Comparison of ENCODE assay signal across 12 mouse cellular contexts in the genomic region with DNA sequence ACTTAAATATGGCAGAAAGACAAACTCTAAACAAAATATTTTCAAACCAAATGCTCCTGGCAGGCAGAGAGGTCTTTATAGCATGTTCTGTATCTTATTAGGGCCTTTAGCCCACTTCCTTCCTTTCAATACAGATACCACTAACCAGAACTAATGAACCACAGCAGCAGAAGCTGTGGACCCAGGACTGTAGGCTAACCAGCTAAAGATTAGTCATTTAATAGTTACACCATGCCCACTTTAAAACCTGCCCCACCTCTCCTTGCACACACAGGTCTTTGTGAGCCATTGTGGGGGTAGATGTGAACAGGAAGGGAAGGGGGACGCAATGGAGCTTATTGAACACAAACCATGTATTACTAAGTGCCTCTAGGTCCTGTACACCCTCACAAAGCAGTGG.
DNase-seq lines count a peak whose midpoint lies in the region; ATAC-seq lines count a peak whose summit lies in the region.
"Had no signal": no experiment of that assay in that cellular context is flagged by ENCODE, and none has a peak within 500 bp of the region (broad histone marks: within the 10 kb centered on the region; RNA-seq: fewer than 3 reads in every experiment).

No protein-coding gene starts in this region.

- no peaks in the 10 kb centered on the region for H3K9me3 ChIP-seq in forebrain, embryonic 15.5 days
- H3K9me3 ChIP-seq in forebrain, embryonic 10.5 days = no peaks in the 10 kb centered on the region
- no peaks in the 10 kb centered on the region for H3K9me3 ChIP-seq in kidney, embryonic 16.5 days (ENCODE audit: low read length)
- no peaks in the 10 kb centered on the region for H3K9me3 ChIP-seq in limb, embryonic 11.5 days (ENCODE audit: control insufficient read depth, low read length)
- H3K9me3 ChIP-seq in limb, embryonic 10.5 days (replicated peaks) = no peaks in the 10 kb centered on the region
- H3K9me3 ChIP-seq: heart, embryonic 12.5 days; heart, embryonic 15.5 days; hindbrain, embryonic 10.5 days; hindbrain, embryonic 13.5 days had no signal

- H3K4me3 ChIP-seq in forebrain, embryonic 15.5 days = no peak overlapping the region
- H3K4me3 ChIP-seq in forebrain, embryonic 10.5 days = no peak overlapping the region
- no peak overlapping the region for H3K4me3 ChIP-seq in kidney, embryonic 16.5 days (ENCODE audit: low read length)
- H3K4me3 ChIP-seq in limb, embryonic 11.5 days (ENCODE audit: low read depth, low read length) = no peak overlapping the region
- H3K4me3 ChIP-seq in limb, embryonic 10.5 days = no peak overlapping the region
- H3K4me3 ChIP-seq: heart, embryonic 12.5 days; heart, embryonic 15.5 days; hindbrain, embryonic 10.5 days; hindbrain, embryonic 13.5 days had no signal

- H3K4me1 ChIP-seq in forebrain, embryonic 15.5 days = no peaks in the 10 kb centered on the region
- H3K4me1 ChIP-seq in forebrain, embryonic 10.5 days = peaks cover 4% of the 10 kb centered on the region; the same call in 1 of the 2 replicates
- H3K4me1 ChIP-seq in kidney, embryonic 16.5 days (ENCODE audit: insufficient read depth, low read length) = peaks cover 11% of the 10 kb centered on the region
- H3K4me1 ChIP-seq in limb, embryonic 11.5 days (ENCODE audit: control insufficient read depth, insufficient read depth, low read length) = no peaks in the 10 kb centered on the region
- peaks cover 7% of the 10 kb centered on the region for H3K4me1 ChIP-seq in limb, embryonic 10.5 days
- H3K4me1 ChIP-seq: hindbrain, embryonic 10.5 days; hindbrain, embryonic 13.5 days had no signal

- no peak for ATAC-seq in forebrain, embryonic 15.5 days (replicated peaks)
- peak; percentile 77; the same call in 1 of the 2 replicates for ATAC-seq in kidney, embryonic 16.5 days (ENCODE audit: low FRiP score, low TSS enrichment)
- no peak for ATAC-seq in limb, embryonic 11.5 days (ENCODE audit: insufficient number of reproducible peaks, low FRiP score, low TSS enrichment, low read depth)

- DNase-seq in forebrain, embryonic 10.5 days (ENCODE audit: extremely low spot score, low spot score) = no peak
- DNase-seq in kidney, adult 9 months = no peak
- peak; percentile 18 for DNase-seq in limb, embryonic 11.5 days (ENCODE audit: low spot score)
- DNase-seq in limb, embryonic 10.5 days (ENCODE audit: low spot score) = no peak
- no peak for DNase-seq in cerebellum, adult 11 months
- DNase-seq: gastrocnemius, postnatal 25 days had no signal

- no peaks in the 10 kb centered on the region for H3K27me3 ChIP-seq in forebrain, embryonic 15.5 days
- no peaks in the 10 kb centered on the region for H3K27me3 ChIP-seq in forebrain, embryonic 10.5 days (ENCODE audit: poor library complexity, severe bottlenecking)
- H3K27me3 ChIP-seq in kidney, embryonic 16.5 days (ENCODE audit: insufficient read depth, low read length) = no peaks in the 10 kb centered on the region
- no peaks in the 10 kb centered on the region for H3K27me3 ChIP-seq in limb, embryonic 11.5 days (ENCODE audit: control insufficient read depth, insufficient read depth, low read length)
- no peaks in the 10 kb centered on the region for H3K27me3 ChIP-seq in limb, embryonic 10.5 days (ENCODE audit: low read depth, poor library complexity, severe bottlenecking)
- H3K27me3 ChIP-seq: heart, embryonic 12.5 days; heart, embryonic 15.5 days; hindbrain, embryonic 13.5 days had no signal

- WGBS in forebrain, embryonic 15.5 days = 90% methylated on average over 1 of the region's 1 CpGs
- 78% methylated on average over 1 of the region's 1 CpGs for WGBS in forebrain, embryonic 10.5 days
- 42% methylated on average over 1 of the region's 1 CpGs for whole genome bisulfite sequencing in kidney, embryonic 16.5 days
- whole genome bisulfite sequencing in limb, embryonic 11.5 days = 58% methylated on average over 1 of the region's 1 CpGs
- WGBS in limb, embryonic 10.5 days = 80% methylated on average over 1 of the region's 1 CpGs

- H3K9ac ChIP-seq in forebrain, embryonic 15.5 days (replicated peaks) = no peak overlapping the region
- H3K9ac ChIP-seq in kidney, embryonic 16.5 days (replicated peaks; ENCODE audit: low read length) = no peak overlapping the region
- H3K9ac ChIP-seq in limb, embryonic 11.5 days (ENCODE audit: low read length) = no peak overlapping the region
- H3K9ac ChIP-seq: heart, embryonic 12.5 days; heart, embryonic 15.5 days; hindbrain, embryonic 13.5 days had no signal

- H3K36me3 ChIP-seq in forebrain, embryonic 15.5 days = peaks cover 33% of the 10 kb centered on the region
- H3K36me3 ChIP-seq in forebrain, embryonic 10.5 days (replicated peaks) = no peaks in the 10 kb centered on the region
- 0 out of 2 replicates have a peak, but pooled peaks cover 6% of the 10 kb centered on the region for H3K36me3 ChIP-seq in kidney, embryonic 16.5 days (ENCODE audit: insufficient read depth, low read length)
- no peaks in the 10 kb centered on the region for H3K36me3 ChIP-seq in limb, embryonic 11.5 days (ENCODE audit: control insufficient read depth, insufficient read depth, low read length)
- H3K36me3 ChIP-seq in limb, embryonic 10.5 days = no peaks in the 10 kb centered on the region; the same call in 1 of the 2 replicates
- H3K36me3 ChIP-seq: heart, embryonic 12.5 days; heart, embryonic 15.5 days; hindbrain, embryonic 10.5 days had no signal

- 0 out of 2 replicates have a peak overlapping the region, but pooled peaks have one; percentile 1 for H3K27ac ChIP-seq in forebrain, embryonic 15.5 days (replicated peaks)
- H3K27ac ChIP-seq in forebrain, embryonic 10.5 days = no peak overlapping the region
- H3K27ac ChIP-seq in kidney, embryonic 16.5 days (ENCODE audit: low read length) = peak overlapping the region; percentile 27; the same call in 1 of the 2 replicates
- no peak overlapping the region for H3K27ac ChIP-seq in limb, embryonic 11.5 days (replicated peaks; ENCODE audit: low read depth, low read length)
- H3K27ac ChIP-seq in limb, embryonic 10.5 days = no peak overlapping the region
- H3K27ac ChIP-seq: heart, embryonic 15.5 days; hindbrain, embryonic 10.5 days; hindbrain, embryonic 13.5 days had no signal

- H3K4me2 ChIP-seq in forebrain, embryonic 15.5 days (replicated peaks) = no peak overlapping the region
- H3K4me2 ChIP-seq in kidney, embryonic 16.5 days (replicated peaks; ENCODE audit: low read depth, low read length) = no peak overlapping the region
- no peak overlapping the region for H3K4me2 ChIP-seq in limb, embryonic 11.5 days (ENCODE audit: low read depth, severe bottlenecking)
- H3K4me2 ChIP-seq: heart, embryonic 12.5 days; hindbrain, embryonic 13.5 days had no signal

Comparison
In these comparisons a context has a peak if more than half of its experiments do, and no peak if none do; other contexts are left out.
1. H3K27ac ChIP-seq: peak in forebrain, embryonic 15.5 days (single experiment) and kidney, embryonic 16.5 days (single experiment); none in forebrain, embryonic 10.5 days (single experiment), limb, embryonic 11.5 days (single experiment) and limb, embryonic 10.5 days (single experiment).